Mouse (Mus musculus) heart, postnatal 10 days (tissue): ENCODE data around the gene Gm28230. TPM values are rescaled to one million over a fixed set of nuclear protein-coding genes. Genes with fewer than 3 reads are reported as not detected.

Source experiments
- DNase-seq, 2 experiments: peaks; one replicate each; pipeline ENCODE4 v3.0.0; 2021
- intact Hi-C: fragments of 180-260 bp; cut with DNase I; formaldehyde crosslinking; loops from one replicate; pipeline ENCODE4 v1.15.1; 2025
- total RNA-seq, 2 experiments: library from RNA; stranded (reverse); gene quantifications; 2 replicates each; pipeline ENCODE4 v1.2.3; 2021

Gene Gm28230
- total RNA-seq, 2 experiments from 2014 or later = not detected

GRCm38 (mm10) chr2:74703317-74703716 lies 23.2 kb upstream of the Gm28230 start:
- DNase-seq = no peak
- intact Hi-C loops = loop anchor here (2.0 to 10.0 kb wide), 4 partner anchors 435 to 1081 kb away; no protein-coding TSS in a partner anchor

DNA sequence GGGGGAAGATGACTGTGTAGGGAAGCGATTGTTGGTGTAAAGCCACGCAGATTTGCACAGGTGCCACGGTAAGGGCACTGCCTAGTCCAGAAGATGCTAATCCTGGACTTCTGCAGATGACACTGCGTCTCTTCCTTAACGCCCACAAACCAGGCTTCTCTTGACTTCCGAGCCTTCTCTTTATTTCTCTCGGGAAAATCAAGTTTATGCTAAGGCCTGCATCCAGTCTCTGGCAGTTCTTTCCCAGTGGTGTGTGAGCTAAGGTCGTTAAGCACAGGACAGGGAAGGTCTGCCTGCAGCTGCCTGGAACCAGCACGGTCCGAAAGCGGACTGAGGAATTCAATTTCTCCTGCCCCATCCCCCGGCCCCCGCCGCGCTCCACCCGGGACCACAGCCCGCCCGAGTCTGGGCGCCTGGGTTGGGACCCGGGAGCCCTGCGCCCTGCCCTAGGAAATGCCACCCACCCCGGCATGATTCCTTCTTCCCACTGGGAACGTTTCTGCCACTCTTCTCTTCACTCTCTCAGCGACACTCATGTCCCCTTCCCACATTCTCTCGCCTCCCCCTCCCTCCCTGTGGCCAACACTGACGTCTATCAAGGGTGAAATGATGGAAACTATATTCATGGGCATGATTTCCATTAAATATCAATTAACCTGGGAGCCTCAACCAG lies 22.7 kb upstream of the Gm28230 start:
- no peak for DNase-seq
- intact Hi-C loops = loop anchor here (2.0 to 10.0 kb wide), 4 partner anchors 435 to 1081 kb away; no protein-coding TSS in a partner anchor

DNA sequence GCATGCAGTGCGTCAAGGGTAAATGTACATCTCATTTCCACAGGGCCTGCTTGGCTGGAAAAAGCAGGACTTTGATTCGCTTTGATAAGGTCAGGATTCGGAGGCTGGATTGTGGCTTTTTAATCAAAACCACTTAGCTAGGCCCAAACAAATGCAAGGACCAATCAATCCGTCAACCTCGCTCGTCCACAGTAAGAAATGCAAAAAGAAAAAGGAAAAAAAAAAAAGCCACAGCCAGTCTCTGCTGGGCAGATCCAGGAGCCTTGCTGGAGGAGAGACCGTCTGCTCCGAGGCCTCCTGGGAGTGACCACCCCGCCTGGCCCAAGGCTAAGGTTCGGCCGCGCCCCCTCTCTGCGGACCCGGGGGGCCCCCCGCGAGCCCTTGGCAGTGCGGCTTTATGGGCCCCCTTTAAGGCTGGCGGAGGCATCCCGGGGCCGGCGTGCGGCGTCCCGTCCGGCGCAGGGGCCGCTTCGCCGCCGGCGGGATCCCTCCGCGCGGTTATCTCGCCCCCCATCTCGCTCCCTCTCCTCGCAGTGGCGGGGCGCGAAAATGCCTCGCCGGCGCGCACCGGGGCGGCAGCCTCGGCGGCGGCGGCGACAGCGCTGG lies 22.0 kb upstream of the Gm28230 start, which contains the start of gene Hoxd8:
Gene Hoxd8 (plus strand): TSS at position 223 of the 606 bp plus-strand sequence.
- no peak for DNase-seq
- intact Hi-C loops = loop anchor here (5.0 to 10.0 kb wide), 2 partner anchors 448 to 1080 kb away; no protein-coding TSS in a partner anchor

- no peak for DNase-seq
These were observed 21.5 kb upstream of the Gm28230 start for GRCm38 (mm10) chr2:74704999-74705466.

GRCm38 (mm10) chr2:74705467-74706089 lies 20.9 kb upstream of the Gm28230 start:
- intact Hi-C loops = loop anchor here (10.0 kb wide), 1 partner anchor 1079 kb away; no protein-coding TSS in a partner anchor

More at GRCm38 (mm10) chr2:74704999-74705466, 21.5 kb upstream of the Gm28230 start:
- intact Hi-C loops = loop anchor here (5.0 to 10.0 kb wide), 2 partner anchors 447 to 1080 kb away; no protein-coding TSS in a partner anchor

DNA sequence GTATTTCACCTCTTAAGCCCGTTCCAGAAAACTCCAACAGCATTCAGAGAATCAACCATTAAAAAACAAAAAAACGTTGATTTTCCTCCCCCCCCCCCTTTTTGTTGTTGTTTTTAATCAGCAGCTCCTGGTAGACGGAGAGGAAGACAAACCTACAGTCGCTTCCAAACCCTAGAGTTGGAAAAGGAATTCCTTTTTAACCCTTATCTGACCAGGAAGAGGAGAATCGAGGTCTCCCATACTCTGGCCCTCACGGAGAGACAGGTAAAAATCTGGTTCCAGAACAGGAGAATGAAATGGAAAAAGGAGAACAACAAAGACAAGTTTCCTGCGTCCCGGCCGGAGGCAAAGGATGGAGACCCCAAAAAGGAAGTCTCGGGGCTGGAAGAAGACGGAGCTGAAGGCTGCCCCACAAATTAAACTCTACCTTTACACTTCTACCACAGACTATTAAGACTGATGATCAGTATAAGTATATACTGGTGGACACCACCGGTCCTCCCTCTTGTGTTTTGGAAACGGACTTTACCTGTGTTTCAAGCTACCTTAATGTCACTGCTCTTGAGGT lies 20.1 kb upstream of the Gm28230 start:
- intact Hi-C loops = loop anchor here (10.0 kb wide), 1 partner anchor 1078 kb away; no protein-coding TSS in a partner anchor
- DNase-seq = no peak

More at GRCm38 (mm10) chr2:74705467-74706089, 20.9 kb upstream of the Gm28230 start:
- DNase-seq = no peak

DNA sequence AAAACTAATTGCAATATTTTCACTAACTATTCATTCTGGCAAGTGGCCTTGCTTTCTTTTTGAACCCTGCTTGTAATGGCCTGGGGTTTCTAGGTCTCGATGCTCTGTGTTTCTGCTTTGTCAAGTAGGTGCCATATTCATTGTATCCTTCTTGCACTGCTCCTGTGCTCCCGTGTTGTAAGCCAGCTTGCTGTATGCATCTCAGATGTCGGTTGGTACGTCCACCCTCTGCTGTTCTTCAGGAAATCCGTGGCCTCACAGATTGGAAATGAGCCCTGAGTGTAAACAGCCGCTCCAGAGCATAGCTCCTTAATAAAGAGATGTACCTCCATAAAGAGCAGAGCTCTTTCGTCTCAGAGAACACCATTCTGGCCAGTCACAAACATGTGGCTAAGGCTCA lies 18.9 kb upstream of the Gm28230 start:
- no peak for DNase-seq
- intact Hi-C loops = loop anchor here (10.0 kb wide), 1 partner anchor 1077 kb away; no protein-coding TSS in a partner anchor

DNA sequence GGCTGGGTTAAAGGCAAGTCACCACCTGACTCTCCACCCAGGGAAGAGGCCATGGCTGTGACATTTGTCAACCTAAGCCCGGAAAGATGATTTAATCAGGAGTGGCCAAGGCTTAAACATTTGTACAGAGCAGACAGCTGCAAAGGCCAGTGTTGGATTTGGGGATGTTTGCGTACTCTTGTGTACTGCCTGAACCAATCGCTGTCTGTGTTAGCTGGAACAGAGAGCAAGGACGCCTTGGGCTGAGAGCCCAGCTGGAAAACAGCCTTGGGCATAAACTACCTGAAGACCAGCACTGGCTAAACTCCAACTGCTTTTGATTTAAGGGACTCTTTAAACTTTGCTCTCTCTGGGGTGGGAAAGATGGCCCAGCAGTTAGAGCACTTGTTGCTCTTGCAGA lies 17.9 kb upstream of the Gm28230 start:
- no peak for DNase-seq
- intact Hi-C loops = loop anchor here (10.0 kb wide), 1 partner anchor 1076 kb away; no protein-coding TSS in a partner anchor

- intact Hi-C loops = loop anchor here (10.0 kb wide), 1 partner anchor 1075 kb away; no protein-coding TSS in a partner anchor
- DNase-seq = no peak
These were observed 16.8 kb upstream of the Gm28230 start for GRCm38 (mm10) chr2:74709465-74710419.

GRCm38 (mm10) chr2:74710929-74711543 lies 15.5 kb upstream of the Gm28230 start:
- intact Hi-C loops = no loop called here

GRCm38 (mm10) chr2:74711721-74712621 lies 14.6 kb upstream of the Gm28230 start, which contains the start of the genes Hoxd3 and Hoxd4:
Gene Hoxd3, plus strand, starts transcription at chr2:74711927.
Gene Hoxd4, plus strand, starts transcription at chr2:74711929.
- DNase-seq = peak in 1 of 2 experiments; percentile 52
- intact Hi-C loops = no loop called here

More at GRCm38 (mm10) chr2:74710929-74711543, 15.5 kb upstream of the Gm28230 start:
- DNase-seq = no peak

DNA sequence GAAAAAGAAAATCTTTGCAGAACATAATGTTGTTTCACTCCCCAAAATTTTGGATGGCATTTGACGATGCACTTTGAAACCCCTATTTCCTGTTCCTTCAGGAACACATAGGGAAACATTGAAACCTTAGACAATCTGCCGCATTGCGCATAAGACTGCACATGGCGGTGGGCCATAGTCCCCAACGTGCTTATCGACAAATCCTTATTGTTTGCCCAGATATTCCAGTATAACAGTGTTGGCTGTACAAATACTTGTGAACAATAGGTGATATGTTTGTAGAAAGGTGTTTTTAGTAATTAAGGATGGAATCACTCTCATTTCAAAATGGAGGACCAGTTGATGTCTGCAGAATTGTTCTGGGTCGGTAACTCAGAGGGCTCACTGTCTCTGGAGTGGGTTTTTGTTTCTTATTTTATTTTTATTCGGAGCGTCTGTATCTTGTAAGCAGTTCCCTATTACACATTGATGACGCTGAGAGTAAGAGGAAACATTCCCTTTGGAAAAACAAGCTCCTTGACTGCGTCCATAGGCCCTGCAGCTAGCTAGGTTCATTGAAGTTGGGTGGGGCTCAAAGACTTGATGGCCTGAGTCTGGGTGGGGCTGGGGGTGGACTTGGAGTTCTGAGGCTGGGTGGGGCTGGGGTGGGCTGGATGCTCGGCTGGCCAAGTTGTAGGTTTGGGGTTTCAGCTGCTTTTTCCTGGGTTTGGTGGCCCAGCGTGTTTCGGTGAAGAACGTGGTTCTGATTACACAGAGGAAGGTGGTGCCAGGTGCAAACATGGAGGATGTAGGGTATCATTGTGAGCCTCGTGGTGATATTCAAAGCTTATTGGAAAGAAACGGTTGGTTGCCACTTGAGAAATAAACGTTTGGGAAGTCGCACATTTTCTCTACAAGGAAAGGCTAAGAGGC lies 13.0 kb upstream of the Gm28230 start:
- intact Hi-C loops = no loop called here
- no peak for DNase-seq

DNA sequence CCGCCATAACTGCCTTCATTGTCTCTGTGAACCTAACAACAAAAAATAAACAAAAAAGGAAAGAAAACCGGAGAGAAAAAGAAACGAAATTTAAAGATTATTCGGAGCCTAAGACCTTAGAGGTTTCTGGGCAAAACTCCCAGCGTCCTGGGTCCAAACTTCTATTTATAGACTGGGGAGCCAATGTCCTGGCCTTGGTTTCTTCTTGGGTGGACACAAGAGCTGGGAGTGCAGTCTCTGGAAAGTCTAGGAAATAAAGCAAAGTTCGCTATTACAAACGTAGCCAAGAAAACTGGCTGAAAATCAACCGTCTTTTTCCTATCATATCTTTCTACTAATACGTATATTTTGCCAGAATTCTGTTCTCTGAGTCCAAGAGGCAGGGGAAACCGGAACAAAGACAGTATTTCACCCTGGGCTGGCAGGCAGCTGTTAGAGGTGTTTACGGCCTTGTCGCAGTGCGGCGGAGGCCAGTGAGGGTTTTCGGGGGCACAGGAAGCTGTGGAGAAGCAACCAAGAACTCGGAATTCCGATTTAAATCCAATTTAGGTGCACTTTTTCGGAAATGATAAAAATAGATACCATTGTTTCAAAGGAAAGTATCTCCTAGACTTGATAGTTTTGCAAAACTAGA lies 12.3 kb upstream of the Gm28230 start:
- intact Hi-C loops = no loop called here
- no peak for DNase-seq

- no peak for DNase-seq
- intact Hi-C loops = loop anchor here (1.0 to 5.0 kb wide), 4 partner anchors 249 to 597 kb away; no protein-coding TSS in a partner anchor
These were observed 11.6 kb upstream of the Gm28230 start for GRCm38 (mm10) chr2:74714881-74715280.

GRCm38 (mm10) chr2:74715504-74716241 lies 10.9 kb upstream of the Gm28230 start:
- DNase-seq = peak; percentile 90 to 94
- intact Hi-C loops = loop anchor here (1.0 to 5.0 kb wide), 4 partner anchors 249 to 597 kb away; no protein-coding TSS in a partner anchor
